Mouse (Mus musculus): ENCODE measurements at regions not wholly inside any gene's neighbourhood (a gene's known extent, or its start where the extent isn't known, plus 50 kb on each side); places are given as distances from the start of the nearest gene placed in this dataset.

DNA sequence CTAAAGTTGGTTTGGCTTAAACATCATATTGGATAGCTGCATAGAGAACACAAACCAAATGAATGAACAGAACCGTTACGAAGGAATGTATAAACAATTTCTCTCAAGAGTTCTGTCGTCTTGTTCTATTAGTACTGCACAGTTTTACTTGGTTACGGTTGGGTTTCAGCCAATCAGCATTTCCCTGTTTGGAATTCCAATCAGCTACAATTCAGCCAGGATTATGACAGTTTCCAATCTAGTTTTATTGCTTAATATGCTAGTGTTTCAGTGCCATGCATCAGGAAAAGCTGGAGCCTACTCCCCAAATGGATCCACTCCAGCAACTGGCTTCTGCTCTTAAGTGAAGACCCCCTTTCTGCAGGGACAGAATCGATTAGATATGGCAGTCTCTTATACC, 571.0 kb upstream of the Tenm2 start:
- TF ChIP-seq EP300 (IDR thresholded peaks at IDR 0.05) (no peak), CTCF (IDR thresholded peaks at IDR 0.05) (no peak)
- DNase-seq (ENCODE audit: low spot score) (no peak), ATAC-seq (no peak)
- Histone ChIP-seq H3K4me3 (ENCODE audit: low read depth, low read length) (no peak overlapping the region), H3K4me2 (replicated peaks; ENCODE audit: low read depth, low read length) (no peak overlapping the region), H3K36me3 (ENCODE audit: insufficient read depth, low read length) (no peaks in the 10 kb centered on the region), H3K4me1 (ENCODE audit: insufficient read depth, low read depth, low read length) (no peaks in the 10 kb centered on the region), H3K27me3 (replicated peaks; ENCODE audit: insufficient read depth, low read length) (no peaks in the 10 kb centered on the region), H3K9ac (replicated peaks; ENCODE audit: low read depth) (no peak overlapping the region), H3K27ac (ENCODE audit: low read length) (no peak overlapping the region), H3K9me3 (ENCODE audit: low read length) (no peaks in the 10 kb centered on the region)
- 57% methylated on average over 5 of the region's 5 CpGs for WGBS

DNA sequence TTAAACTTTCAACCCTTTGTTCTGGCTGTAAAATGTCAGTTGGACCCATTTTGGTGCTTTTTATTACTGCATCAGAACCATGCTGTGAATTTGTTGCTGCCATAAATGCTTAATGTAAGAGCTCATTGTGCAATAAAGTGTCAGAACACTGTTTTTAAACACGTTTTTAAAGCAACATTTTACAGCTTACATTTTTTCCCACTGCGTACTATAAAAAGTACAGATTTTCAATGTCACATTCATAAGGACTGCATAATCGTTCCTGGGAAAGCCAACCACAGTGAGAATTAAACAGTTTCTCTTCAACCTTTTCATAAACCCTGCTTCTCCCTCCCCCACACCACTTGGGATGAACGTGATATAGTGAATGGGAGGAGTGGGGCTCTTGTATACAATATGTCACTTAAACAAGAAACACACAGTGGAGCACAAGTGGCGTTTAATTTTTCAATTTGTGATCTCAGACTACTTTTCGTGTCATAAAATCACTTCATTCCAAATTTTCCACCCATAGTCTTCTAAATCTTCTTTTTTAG, 563.1 kb upstream of the Tenm2 start:
- DNase-seq (ENCODE audit: low spot score) (no peak), ATAC-seq (no peak)
- Histone ChIP-seq H3K9ac (replicated peaks; ENCODE audit: low read depth) (no peak overlapping the region), H3K4me2 (replicated peaks; ENCODE audit: low read depth, low read length) (no peak overlapping the region), H3K4me3 (ENCODE audit: low read depth, low read length) (no peak overlapping the region), H3K9me3 (ENCODE audit: low read length) (no peaks in the 10 kb centered on the region), H3K27me3 (replicated peaks; ENCODE audit: insufficient read depth, low read length) (no peaks in the 10 kb centered on the region), H3K36me3 (ENCODE audit: insufficient read depth, low read length) (no peaks in the 10 kb centered on the region), H3K27ac (ENCODE audit: low read length) (no peak overlapping the region), H3K4me1 (ENCODE audit: insufficient read depth, low read depth, low read length) (no peaks in the 10 kb centered on the region)
- WGBS, result 59% methylated on average over 6 of the region's 6 CpGs
- TF ChIP-seq EP300 (IDR thresholded peaks at IDR 0.05) (no peak), CTCF (IDR thresholded peaks at IDR 0.05) (no peak)

DNA sequence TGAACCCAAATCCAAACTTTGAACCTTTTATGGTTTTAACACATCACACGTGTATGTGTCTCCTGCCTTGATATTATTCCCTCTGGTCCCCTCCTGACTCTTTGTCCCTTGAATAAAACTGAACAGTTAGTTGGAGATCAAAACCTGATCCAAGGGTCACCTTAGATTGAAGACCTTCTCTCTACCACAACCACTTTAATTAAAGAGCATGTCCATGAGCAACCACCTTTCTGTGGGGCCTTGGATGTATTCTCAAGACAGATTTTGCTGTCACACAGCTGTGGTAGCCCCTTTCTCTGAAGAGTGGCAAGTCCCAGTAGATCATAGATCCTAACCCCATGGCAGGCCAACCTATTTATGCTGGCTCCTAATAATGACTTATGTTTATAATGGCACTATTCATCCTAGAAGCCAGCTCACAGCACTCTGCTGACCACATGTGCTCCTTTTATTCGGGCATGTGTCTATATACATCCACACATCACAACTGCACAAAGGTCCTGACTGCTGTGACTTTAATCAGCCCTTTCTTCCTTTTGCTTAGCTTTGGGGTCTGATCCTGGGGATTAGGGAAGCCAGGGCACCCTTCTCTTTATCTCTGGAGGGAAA, 536.8 kb upstream of the Tenm2 start:
- WGBS, result 73% methylated on average over 2 of the region's 2 CpGs
- no peak overlapping the region for H3K27ac ChIP-seq (ENCODE audit: low read length)
- ATAC-seq (no peak), DNase-seq (ENCODE audit: low spot score) (no peak)
- no peak overlapping the region for H3K4me3 ChIP-seq (ENCODE audit: low read depth, low read length)
- H3K27me3 ChIP-seq (replicated peaks; ENCODE audit: insufficient read depth, low read length), result no peaks in the 10 kb centered on the region
- no peak for TF ChIP-seq EP300 (IDR thresholded peaks at IDR 0.05)
- H3K9me3 ChIP-seq (ENCODE audit: low read length), result no peaks in the 10 kb centered on the region
- no peak overlapping the region for H3K9ac ChIP-seq (replicated peaks; ENCODE audit: low read depth)
- no peaks in the 10 kb centered on the region for H3K36me3 ChIP-seq (ENCODE audit: insufficient read depth, low read length)
- no peaks in the 10 kb centered on the region for H3K4me1 ChIP-seq (ENCODE audit: insufficient read depth, low read depth, low read length)
- no peak overlapping the region for H3K4me2 ChIP-seq (replicated peaks; ENCODE audit: low read depth, low read length)

DNA sequence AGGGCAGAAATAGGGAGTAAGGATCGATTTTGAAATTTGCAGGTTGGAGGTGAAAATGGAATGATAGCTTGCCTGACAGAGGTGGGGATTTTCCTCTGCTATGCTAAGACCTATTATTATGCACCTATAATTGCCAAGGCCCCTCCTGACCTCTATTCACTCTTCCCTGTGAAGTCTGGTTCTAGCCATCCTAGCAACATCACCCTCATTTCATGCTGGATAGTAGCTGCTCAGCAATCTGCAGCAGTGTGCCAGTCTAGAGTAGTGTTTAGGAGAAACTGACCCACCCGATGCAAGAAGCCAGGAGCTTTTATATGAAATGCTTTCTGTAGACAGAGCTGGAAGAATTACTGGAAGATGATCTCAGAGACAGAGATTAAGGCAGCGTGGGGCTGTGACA, 535.1 kb upstream of the Tenm2 start:
- WGBS, result 78% methylated on average over 3 of the region's 3 CpGs
- Histone ChIP-seq H3K4me1 (ENCODE audit: insufficient read depth, low read depth, low read length) (no peaks in the 10 kb centered on the region), H3K9ac (replicated peaks; ENCODE audit: low read depth) (no peak overlapping the region), H3K4me3 (ENCODE audit: low read depth, low read length) (no peak overlapping the region), H3K27me3 (replicated peaks; ENCODE audit: insufficient read depth, low read length) (no peaks in the 10 kb centered on the region), H3K9me3 (ENCODE audit: low read length) (no peaks in the 10 kb centered on the region), H3K4me2 (replicated peaks; ENCODE audit: low read depth, low read length) (no peak overlapping the region), H3K27ac (ENCODE audit: low read length) (no peak overlapping the region), H3K36me3 (ENCODE audit: insufficient read depth, low read length) (no peaks in the 10 kb centered on the region)
- DNase-seq (ENCODE audit: low spot score) (no peak), ATAC-seq (no peak)
- TF ChIP-seq EP300 (IDR thresholded peaks at IDR 0.05) (no peak), CTCF (IDR thresholded peaks at IDR 0.05) (no peak)

DNA sequence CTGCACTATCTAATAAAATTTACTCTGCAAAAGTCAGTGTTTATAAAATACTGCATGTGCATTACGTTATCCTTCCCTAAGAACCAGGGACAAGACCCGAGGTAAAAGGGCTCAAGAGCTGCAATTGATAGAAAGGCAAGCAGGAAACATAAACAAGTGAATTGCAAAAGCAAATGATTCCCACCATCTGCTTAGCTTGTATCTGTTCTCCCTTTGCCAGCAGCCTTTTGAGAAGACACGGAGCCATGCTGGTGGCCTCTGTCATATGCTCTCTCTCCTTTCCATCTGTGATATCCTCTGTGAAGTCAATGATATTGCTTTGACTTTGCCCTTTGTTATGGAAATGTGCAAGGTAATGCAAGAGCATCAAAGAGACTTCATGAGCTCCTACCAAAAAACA, 532.4 kb upstream of the Tenm2 start:
- no peak overlapping the region for H3K9ac ChIP-seq (replicated peaks; ENCODE audit: low read depth)
- H3K4me2 ChIP-seq (replicated peaks; ENCODE audit: low read depth, low read length), result no peak overlapping the region
- H3K27ac ChIP-seq (ENCODE audit: low read length), result no peak overlapping the region
- TF ChIP-seq CTCF (IDR thresholded peaks at IDR 0.05) (no peak), EP300 (IDR thresholded peaks at IDR 0.05) (no peak)
- no peaks in the 10 kb centered on the region for H3K27me3 ChIP-seq (replicated peaks; ENCODE audit: insufficient read depth, low read length)
- H3K4me3 ChIP-seq (ENCODE audit: low read depth, low read length), result no peak overlapping the region
- no peaks in the 10 kb centered on the region for H3K36me3 ChIP-seq (ENCODE audit: insufficient read depth, low read length)
- H3K9me3 ChIP-seq (ENCODE audit: low read length), result no peaks in the 10 kb centered on the region
- no peaks in the 10 kb centered on the region for H3K4me1 ChIP-seq (ENCODE audit: insufficient read depth, low read depth, low read length)
- no peak for DNase-seq (ENCODE audit: low spot score)
- ATAC-seq, result no peak
- WGBS, result 37% methylated on average over 3 of the region's 3 CpGs

DNA sequence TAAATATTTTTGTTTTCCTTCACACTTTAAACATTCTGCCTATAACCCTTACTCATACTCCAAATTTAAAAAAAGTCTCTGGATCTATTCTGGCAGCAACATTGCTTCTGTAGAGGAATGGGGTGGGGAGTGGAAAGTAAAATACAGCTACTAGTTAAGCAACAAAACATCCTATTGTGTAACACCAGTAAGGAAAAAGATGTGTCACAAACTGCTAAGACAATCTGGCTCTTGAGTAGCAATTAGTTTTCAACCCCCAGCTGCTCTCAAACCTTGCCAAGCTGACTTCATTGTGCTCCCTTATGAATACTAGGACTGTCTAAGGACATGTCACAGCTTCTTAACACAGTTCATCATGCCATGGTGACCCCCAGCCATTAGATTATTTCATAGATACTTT, 500.2 kb upstream of the Tenm2 start:
- no peaks in the 10 kb centered on the region for H3K27me3 ChIP-seq (replicated peaks; ENCODE audit: insufficient read depth, low read length)
- no peaks in the 10 kb centered on the region for H3K4me1 ChIP-seq (ENCODE audit: insufficient read depth, low read depth, low read length)
- no peak overlapping the region for H3K27ac ChIP-seq (ENCODE audit: low read length)
- ATAC-seq (peak; percentile 74), DNase-seq (ENCODE audit: low spot score) (peak; percentile 82)
- no peaks in the 10 kb centered on the region for H3K36me3 ChIP-seq (ENCODE audit: insufficient read depth, low read length)
- no peak overlapping the region for H3K4me3 ChIP-seq (ENCODE audit: low read depth, low read length)
- no peak overlapping the region for H3K9ac ChIP-seq (replicated peaks; ENCODE audit: low read depth)
- no peak for TF ChIP-seq CTCF (IDR thresholded peaks at IDR 0.05)
- no peak for TF ChIP-seq EP300 (IDR thresholded peaks at IDR 0.05)
- no peaks in the 10 kb centered on the region for H3K9me3 ChIP-seq (ENCODE audit: low read length)
- H3K4me2 ChIP-seq (replicated peaks; ENCODE audit: low read depth, low read length), result no peak overlapping the region

DNA sequence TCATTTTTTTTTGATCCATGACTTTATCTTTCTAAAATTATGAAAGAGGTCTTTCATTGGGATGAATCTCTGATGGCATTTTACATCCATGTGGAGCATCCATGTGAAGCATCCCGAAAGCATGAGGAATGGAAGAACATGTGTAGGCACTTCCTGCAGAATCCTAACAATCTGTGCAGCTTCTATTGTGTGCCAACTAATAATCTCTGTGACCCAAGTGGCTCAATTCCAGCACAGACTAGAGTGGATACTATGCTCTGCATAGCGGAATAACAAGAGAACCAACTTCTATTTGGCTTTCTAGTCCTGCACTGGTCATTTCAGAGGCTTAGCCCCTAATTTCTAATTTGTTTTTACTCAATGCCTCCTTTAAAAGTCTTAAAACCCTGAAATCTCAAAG, 499.7 kb upstream of the Tenm2 start:
- WGBS, result 64% methylated on average over 2 of the region's 2 CpGs
- Histone ChIP-seq H3K4me2 (replicated peaks; ENCODE audit: low read depth, low read length) (no peak overlapping the region), H3K27me3 (replicated peaks; ENCODE audit: insufficient read depth, low read length) (no peaks in the 10 kb centered on the region), H3K36me3 (ENCODE audit: insufficient read depth, low read length) (no peaks in the 10 kb centered on the region), H3K27ac (ENCODE audit: low read length) (no peak overlapping the region), H3K4me3 (ENCODE audit: low read depth, low read length) (no peak overlapping the region), H3K9ac (replicated peaks; ENCODE audit: low read depth) (no peak overlapping the region), H3K9me3 (ENCODE audit: low read length) (no peaks in the 10 kb centered on the region), H3K4me1 (ENCODE audit: insufficient read depth, low read depth, low read length) (no peaks in the 10 kb centered on the region)
- DNase-seq (ENCODE audit: low spot score) (no peak), ATAC-seq (no peak)
- TF ChIP-seq EP300 (IDR thresholded peaks at IDR 0.05) (no peak), CTCF (IDR thresholded peaks at IDR 0.05) (no peak)
